Mouse (Mus musculus) left cerebral cortex, postnatal 14 days (tissue): ENCODE measurements at regions not wholly inside any gene's neighbourhood (a gene's known extent, or its start where the extent isn't known, plus 50 kb on each side); places are given as distances from the start of the nearest gene placed in this dataset.
A peak's percentile ranks its signal among the peaks of the same experiment; 100 is the strongest.

Source experiments
- DNase-seq, 2 experiments: peaks; one replicate each; pipeline ENCODE4 v3.0.0; 2021 to 2022; ENCODE audit warnings: low spot score in 2 of 2, mixed read lengths in 1 of 2
- intact Hi-C: fragments of 180-260 bp; cut with DNase I; formaldehyde crosslinking; loops from one replicate; pipeline ENCODE4 v1.15.1; 2025

- intact Hi-C loops = no loop called here
- DNase-seq = no peak
These were observed 231.2 kb upstream of the Dab2 start for GRCm38 (mm10) chr15:6068371-6068770.

GRCm38 (mm10) chr15:6071873-6072272, 227.7 kb upstream of the Dab2 start:
- no peak for DNase-seq
- intact Hi-C loops = loop anchor here (10.0 kb wide), 1 partner anchor 157 kb away; no protein-coding TSS in a partner anchor

- intact Hi-C loops = loop anchor here (10.0 kb wide), 1 partner anchor 158 kb away; no protein-coding TSS in a partner anchor
- no peak for DNase-seq
These were observed 226.7 kb upstream of the Dab2 start for GRCm38 (mm10) chr15:6072920-6073319.

GRCm38 (mm10) chr15:6080714-6081635, 218.6 kb upstream of the Dab2 start:
- intact Hi-C loops = loop anchor here (2.0 to 10.0 kb wide), 2 partner anchors 124 to 842 kb away; no protein-coding TSS in a partner anchor
- peak; percentile 58 to 71 for DNase-seq

- intact Hi-C loops = loop anchor here (10.0 kb wide), 1 partner anchor 118 kb away; no protein-coding TSS in a partner anchor
- DNase-seq = no peak
These were observed 212.4 kb upstream of the Dab2 start for GRCm38 (mm10) chr15:6087208-6087607.

GRCm38 (mm10) chr15:6088498-6088897, 211.1 kb upstream of the Dab2 start:
- intact Hi-C loops = loop anchor here (10.0 kb wide), 1 partner anchor 116 kb away; no protein-coding TSS in a partner anchor
- DNase-seq = no peak

- no peak for DNase-seq
- intact Hi-C loops = no loop called here
These were observed 169.9 kb upstream of the Dab2 start for GRCm38 (mm10) chr15:6129697-6130096.

- no peak for DNase-seq
- intact Hi-C loops = no loop called here
These were observed 167.4 kb upstream of the Dab2 start for GRCm38 (mm10) chr15:6132216-6132615.

GRCm38 (mm10) chr15:6145071-6145470, 154.5 kb upstream of the Dab2 start:
- DNase-seq = no peak
- intact Hi-C loops = no loop called here

GRCm38 (mm10) chr15:6154706-6155105, 144.9 kb upstream of the Dab2 start:
- DNase-seq = no peak
- intact Hi-C loops = no loop called here

- intact Hi-C loops = no loop called here
- DNase-seq = no peak
These were observed 119.3 kb upstream of the Dab2 start for GRCm38 (mm10) chr15:6180261-6180660.

- intact Hi-C loops = no loop called here
- no peak for DNase-seq
These were observed 116.0 kb upstream of the Dab2 start for GRCm38 (mm10) chr15:6183627-6184026.

- intact Hi-C loops = no loop called here
- DNase-seq = no peak
These were observed 107.7 kb upstream of the Dab2 start for GRCm38 (mm10) chr15:6191845-6192244.

GRCm38 (mm10) chr15:6207239-6207638, 92.3 kb upstream of the Dab2 start:
- no peak for DNase-seq
- intact Hi-C loops = loop anchor here (5.0 to 10.0 kb wide), 2 partner anchors 122 to 1020 kb away; partner anchors contain the start of gene Ttc33

GRCm38 (mm10) chr15:6209301-6209700, 90.3 kb upstream of the Dab2 start:
- peak; percentile 38 to 68 for DNase-seq
- intact Hi-C loops = loop anchor here (2.0 to 10.0 kb wide), 3 partner anchors 124 to 1022 kb away; partner anchors contain the start of gene Ttc33

GRCm38 (mm10) chr15:6218087-6218486, 81.5 kb upstream of the Dab2 start:
- intact Hi-C loops = no loop called here
- DNase-seq = no peak

GRCm38 (mm10) chr15:6225227-6225626, 74.4 kb upstream of the Dab2 start:
- no peak for DNase-seq

GRCm38 (mm10) chr15:6230618-6231017, 69.0 kb upstream of the Dab2 start:
- DNase-seq = no peak
- intact Hi-C loops = loop anchor here (10.0 kb wide), 1 partner anchor 154 kb away; no protein-coding TSS in a partner anchor

More at GRCm38 (mm10) chr15:6225227-6225626, 74.4 kb upstream of the Dab2 start:
- intact Hi-C loops = no loop called here

- DNase-seq = peak in 1 of 2 experiments; percentile 21
- intact Hi-C loops = loop anchor here (10.0 kb wide), 1 partner anchor 153 kb away; no protein-coding TSS in a partner anchor
These were observed 68.1 kb upstream of the Dab2 start for GRCm38 (mm10) chr15:6231308-6232103.

GRCm38 (mm10) chr15:6233621-6234020, 66.0 kb upstream of the Dab2 start:
- intact Hi-C loops = loop anchor here (10.0 kb wide), 1 partner anchor 151 kb away; no protein-coding TSS in a partner anchor
- DNase-seq = no peak
